Mouse (Mus musculus) testis, adult 2 months (tissue): ENCODE data around the gene Fuca1.

Experiments used
- CTCF ChIP-seq: fragments of 200-500 bp; IDR thresholded peaks from 2 replicates; pipeline ENCODE4 v1.5.1; 2012; ENCODE audit warnings: low read depth, mild to moderate bottlenecking, inconsistent platforms, low read length, moderate library complexity; ENCODE audit not compliant: control insufficient read depth, insufficient read depth, insufficient replicate concordance
- POLR2A ChIP-seq: fragments of 200-500 bp; IDR thresholded peaks from 2 replicates; pipeline ENCODE4 v1.6.1; 2012; ENCODE audit warnings: low read depth, mild to moderate bottlenecking, inconsistent platforms, low read length, moderate library complexity; ENCODE audit not compliant: control insufficient read depth

DNA sequence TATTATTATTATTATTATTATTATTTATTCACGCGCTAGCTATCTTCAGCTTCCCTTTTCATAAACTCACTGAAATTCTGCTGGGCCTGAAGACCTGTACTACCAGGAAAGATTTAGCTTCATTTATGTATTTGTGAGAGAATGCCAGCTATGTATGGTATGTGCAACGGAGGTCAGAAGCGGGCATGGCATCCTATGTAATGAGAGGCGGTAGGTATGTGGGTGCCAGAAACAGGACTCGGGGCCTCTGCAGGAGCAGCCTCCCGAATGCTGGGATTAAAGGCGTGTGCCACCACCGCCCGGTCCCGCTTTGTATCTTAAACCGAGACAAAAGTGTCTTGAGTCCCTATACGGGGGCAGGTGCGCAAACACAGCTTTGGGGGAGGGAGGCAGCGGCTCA, 42.4 kb downstream of the Fuca1 start:
- TF ChIP-seq POLR2A (no peak), CTCF (no peak)
